Mouse (Mus musculus) c-Kit-positive CD71-positive TER-119-positive erythroid progenitor cells, embryonic 14.5 days (primary cell): Measurements from ENCODE around the gene Hoxd13.

Experiments used
- DNase-seq: peaks from one replicate; pipeline ENCODE4 v3.0.0-alpha.2; 2013; ENCODE audit warnings: low spot score

Hoxd13 gene

GRCm38 (mm10) chr2:74667842-74668357, at the start of gene Hoxd13:
Gene Hoxd13, plus strand, starts transcription at chr2:74668310.
- no peak for DNase-seq

- DNase-seq = no peak
These were observed 48.3 kb upstream of the Hoxd13 start for GRCm38 (mm10) chr2:74619676-74620246.

- no peak for DNase-seq
These were observed 47.7 kb upstream of the Hoxd13 start for GRCm38 (mm10) chr2:74620368-74620767.

GRCm38 (mm10) chr2:74635412-74635811, 32.7 kb upstream of the Hoxd13 start:
- DNase-seq = no peak

GRCm38 (mm10) chr2:74642431-74642830, 25.7 kb upstream of the Hoxd13 start:
- DNase-seq = no peak

- no peak for DNase-seq
These were observed 22.5 kb upstream of the Hoxd13 start for GRCm38 (mm10) chr2:74645631-74646030.

- no peak for DNase-seq
These were observed 20.8 kb upstream of the Hoxd13 start for GRCm38 (mm10) chr2:74647082-74647864.

GRCm38 (mm10) chr2:74652996-74653340, 15.1 kb upstream of the Hoxd13 start:
- DNase-seq = no peak

GRCm38 (mm10) chr2:74653781-74654535, 14.2 kb upstream of the Hoxd13 start:
- no peak for DNase-seq

- no peak for DNase-seq
These were observed 13.2 kb upstream of the Hoxd13 start for GRCm38 (mm10) chr2:74654743-74655419.

GRCm38 (mm10) chr2:74655420-74655781, 12.7 kb upstream of the Hoxd13 start:
- DNase-seq = no peak

- no peak for DNase-seq
These were observed 12.1 kb upstream of the Hoxd13 start for GRCm38 (mm10) chr2:74655821-74656631.

- no peak for DNase-seq
These were observed 11.5 kb upstream of the Hoxd13 start for GRCm38 (mm10) chr2:74656632-74657021.

- no peak for DNase-seq
These were observed 10.7 kb upstream of the Hoxd13 start for GRCm38 (mm10) chr2:74657251-74658023.

- no peak for DNase-seq
These were observed 10.0 kb upstream of the Hoxd13 start for GRCm38 (mm10) chr2:74658024-74658666.

- DNase-seq = no peak
These were observed 9.3 kb upstream of the Hoxd13 start for GRCm38 (mm10) chr2:74658667-74659371.

GRCm38 (mm10) chr2:74659507-74660005, 8.6 kb upstream of the Hoxd13 start, which contains the start of gene Evx2:
Gene Evx2, minus strand, starts transcription at chr2:74659557.
- DNase-seq = no peak

GRCm38 (mm10) chr2:74660421-74661375, 7.4 kb upstream of the Hoxd13 start:
- no peak for DNase-seq
